Mouse (Mus musculus) heart, postnatal 14 days (tissue): Measurements from ENCODE around the gene Cyth3. TPM values are rescaled to one million over a fixed set of nuclear protein-coding genes. Genes with fewer than 3 reads are reported as not detected.

Experiments used
- DNase-seq, 2 experiments: peaks; one replicate each; pipeline ENCODE4 v3.0.0; 2021 to 2022
- intact Hi-C: fragments of 180-260 bp; cut with DNase I; formaldehyde crosslinking; loops from one replicate; pipeline ENCODE4 v1.15.1; 2025
- total RNA-seq, 2 experiments: library from RNA; stranded (reverse); gene quantifications; 2 replicates each; pipeline ENCODE4 v1.2.3; 2021

Cyth3 gene
- total RNA-seq, 2 experiments from 2014 or later, result 62.2 to 66.8 TPM

GRCm38 (mm10) chr5:143614519-143614918 is 7.7 kb upstream of the Cyth3 start:
- intact Hi-C loops, result no loop called here
- no peak for DNase-seq

- no peak for DNase-seq
- intact Hi-C loops, result no loop called here
Observed at GRCm38 (mm10) chr5:143615353-143615752, 6.9 kb upstream of the Cyth3 start.

GRCm38 (mm10) chr5:143616116-143616515 is 6.1 kb upstream of the Cyth3 start:
- no peak for DNase-seq
- intact Hi-C loops, result no loop called here

GRCm38 (mm10) chr5:143616657-143617329 is 5.5 kb upstream of the Cyth3 start:
- no peak for DNase-seq
- intact Hi-C loops, result no loop called here

- intact Hi-C loops, result no loop called here
Observed at GRCm38 (mm10) chr5:143617487-143618209, 4.6 kb upstream of the Cyth3 start.

GRCm38 (mm10) chr5:143618585-143618984 is 3.7 kb upstream of the Cyth3 start:
- intact Hi-C loops, result no loop called here
- DNase-seq, result no peak

More at GRCm38 (mm10) chr5:143617487-143618209, 4.6 kb upstream of the Cyth3 start:
- DNase-seq, result peak in 1 of 2 experiments; percentile 61

GRCm38 (mm10) chr5:143620196-143620595 is 2.1 kb upstream of the Cyth3 start:
- DNase-seq, result no peak
- intact Hi-C loops, result loop anchor here (5.0 kb wide), 2 partner anchors 33 to 57 kb away; no protein-coding TSS in a partner anchor

GRCm38 (mm10) chr5:143620941-143621340 is 1.3 kb upstream of the Cyth3 start:
- no peak for DNase-seq
- intact Hi-C loops, result loop anchor here (5.0 kb wide), 2 partner anchors 34 to 56 kb away; no protein-coding TSS in a partner anchor

- DNase-seq, result peak in 1 of 2 experiments; percentile 55
- intact Hi-C loops, result loop anchor here (5.0 kb wide), 2 partner anchors 35 to 55 kb away; no protein-coding TSS in a partner anchor
Observed at GRCm38 (mm10) chr5:143622623-143623150, 440 bp downstream of the Cyth3 start.

- intact Hi-C loops, result loop anchor here (2.0 to 5.0 kb wide), 3 partner anchors 36 to 54 kb away; no protein-coding TSS in a partner anchor
- DNase-seq, result no peak
Observed at GRCm38 (mm10) chr5:143623356-143624295, 1.4 kb downstream of the Cyth3 start.

- intact Hi-C loops, result loop anchor here (2.0 to 5.0 kb wide), 3 partner anchors 37 to 54 kb away; no protein-coding TSS in a partner anchor
- DNase-seq, result no peak
Observed at GRCm38 (mm10) chr5:143624449-143624848, 2.2 kb downstream of the Cyth3 start.

- peak in 1 of 2 experiments; percentile 48 for DNase-seq
- intact Hi-C loops, result loop anchor here (2.0 kb wide), 1 partner anchor 55 kb away; no protein-coding TSS in a partner anchor
Observed at GRCm38 (mm10) chr5:143625497-143625896, 3.2 kb downstream of the Cyth3 start.

- intact Hi-C loops, result loop anchor here (2.0 kb wide), 1 partner anchor 55 kb away; no protein-coding TSS in a partner anchor
- no peak for DNase-seq
Observed at GRCm38 (mm10) chr5:143625940-143626588, 3.8 kb downstream of the Cyth3 start.

GRCm38 (mm10) chr5:143627507-143627906 is 5.3 kb downstream of the Cyth3 start:
- DNase-seq, result no peak
- intact Hi-C loops, result no loop called here

- intact Hi-C loops, result no loop called here
- DNase-seq, result no peak
Observed at GRCm38 (mm10) chr5:143627926-143628325, 5.7 kb downstream of the Cyth3 start.

- no peak for DNase-seq
- intact Hi-C loops, result no loop called here
Observed at GRCm38 (mm10) chr5:143629686-143630085, 7.4 kb downstream of the Cyth3 start.

- intact Hi-C loops, result no loop called here
- no peak for DNase-seq
Observed at GRCm38 (mm10) chr5:143630214-143630613, 8.0 kb downstream of the Cyth3 start.

GRCm38 (mm10) chr5:143630738-143631137 is 8.5 kb downstream of the Cyth3 start:
- DNase-seq, result no peak
- intact Hi-C loops, result no loop called here

- intact Hi-C loops, result no loop called here
- no peak for DNase-seq
Observed at GRCm38 (mm10) chr5:143631559-143631958, 9.3 kb downstream of the Cyth3 start.
